Mouse (Mus musculus): ENCODE data around the gene Tcl1.
"Not testable (repeated sequence)": the region's sequence is repeated elsewhere in the genome, so short reads cannot be mapped to it uniquely, and the experiment has no call there.

Tcl1 gene

DNA sequence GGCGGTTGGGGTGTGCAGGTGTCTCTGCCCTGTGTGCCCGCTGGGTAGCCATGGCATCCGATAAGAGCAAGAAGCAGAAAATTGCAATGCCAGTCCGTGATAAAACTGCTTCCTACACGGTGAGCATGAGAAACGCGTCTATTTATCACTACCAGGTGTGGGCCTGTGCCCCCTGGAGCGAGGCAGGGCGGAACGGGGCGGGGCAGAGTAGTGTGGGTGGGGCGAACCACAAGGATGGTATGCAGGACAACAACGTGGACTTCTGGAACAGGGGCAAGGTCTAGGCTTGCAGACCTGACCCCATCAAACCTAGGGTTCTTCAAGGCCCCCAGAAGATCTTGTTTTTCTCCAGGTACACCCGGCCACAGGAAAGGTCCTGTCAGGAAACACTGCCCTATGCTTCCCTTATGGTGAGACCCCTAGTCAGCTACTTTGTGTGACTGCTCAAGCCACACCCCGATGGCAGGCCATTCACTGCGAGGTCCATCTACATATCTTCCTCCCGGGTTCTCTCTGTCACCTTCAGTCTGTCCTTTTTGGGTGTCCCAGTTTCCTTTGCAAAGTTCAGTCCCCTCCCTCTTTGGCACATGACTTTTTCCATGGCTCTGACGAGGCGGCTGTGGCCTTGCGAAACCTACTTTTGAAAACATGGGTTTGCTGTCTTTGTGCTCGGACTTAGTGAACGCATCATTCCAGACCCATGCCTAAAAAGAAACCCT, at the start of gene Tcl1:
Gene Tcl1, minus strand, starts transcription at position 193 of the 719 bp plus-strand sequence.
- no peak for DNase-seq

DNA sequence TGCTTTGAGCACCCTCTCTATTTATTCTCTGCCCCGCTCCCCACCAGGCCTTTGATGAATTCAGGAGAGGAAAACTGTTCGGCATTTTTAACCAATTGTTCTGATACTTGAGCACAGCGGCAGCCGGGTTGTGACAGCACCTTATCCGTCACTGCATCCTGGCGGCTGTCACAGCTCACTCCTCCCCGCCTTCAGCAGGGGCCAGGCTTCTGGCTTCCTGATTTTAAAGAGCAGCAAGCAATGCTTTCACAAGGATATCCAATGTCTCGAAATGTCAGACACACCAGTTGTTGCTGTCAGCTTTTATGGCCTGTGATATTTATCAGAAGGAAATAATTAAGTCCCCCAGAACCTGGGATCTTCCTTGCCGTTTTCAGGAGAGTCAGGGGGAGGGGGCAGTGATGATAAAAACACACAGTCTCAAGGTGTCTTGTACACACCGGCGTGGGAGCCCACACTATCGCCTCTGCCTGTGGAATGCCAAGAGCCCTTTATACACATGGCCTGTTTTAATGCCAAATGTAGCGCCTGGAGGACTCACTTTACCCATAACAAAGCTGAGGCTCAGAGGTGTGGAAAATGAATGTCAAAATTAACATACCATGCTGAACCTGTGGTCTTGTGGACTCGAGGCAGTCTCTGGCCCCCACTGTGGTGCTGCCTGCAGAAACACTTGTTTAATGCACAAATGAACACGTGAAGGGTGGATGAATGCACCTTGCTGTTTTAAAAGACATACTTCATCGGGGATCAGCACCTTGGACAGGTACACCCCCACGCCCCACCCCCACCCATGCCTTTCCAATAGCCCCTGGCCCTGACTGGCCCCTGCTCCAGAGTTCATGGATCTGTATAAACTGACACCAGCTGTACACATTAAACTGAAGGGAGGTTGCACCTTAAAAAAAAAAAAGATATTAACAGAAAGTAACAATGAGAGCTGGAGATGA, 48.7 kb upstream of the Tcl1 start:
- no peak for DNase-seq

GRCm38 (mm10) chr12:105267076-105267475, 44.5 kb upstream of the Tcl1 start:
- no peak for DNase-seq

- DNase-seq = no peak
Measured at GRCm38 (mm10) chr12:105266096-105266495, 43.5 kb upstream of the Tcl1 start.

- no peak for DNase-seq
Measured at GRCm38 (mm10) chr12:105259221-105259620, 36.6 kb upstream of the Tcl1 start.

DNA sequence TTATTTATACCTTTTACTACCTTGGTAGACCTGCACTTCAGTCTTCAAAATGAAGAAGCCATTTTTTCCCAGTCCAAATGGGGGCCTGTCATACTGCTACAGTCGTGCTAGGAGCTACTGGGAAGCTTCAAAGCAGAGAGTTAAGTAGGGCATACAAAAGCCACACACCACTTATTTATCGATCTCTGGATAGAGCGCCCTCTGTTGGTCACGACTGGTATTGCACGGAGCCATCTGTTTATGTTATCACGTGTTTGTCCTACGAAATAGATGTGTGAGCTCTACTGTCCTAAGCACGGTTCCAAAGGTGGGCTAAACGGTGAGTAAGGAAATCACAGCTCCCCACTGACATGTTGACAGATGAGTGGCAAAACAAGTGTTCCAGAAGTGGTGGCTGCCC, 36.2 kb upstream of the Tcl1 start:
- DNase-seq = no peak

- no peak for DNase-seq
Measured at GRCm38 (mm10) chr12:105253796-105254195, 31.2 kb upstream of the Tcl1 start.

GRCm38 (mm10) chr12:105248763-105249233, 26.2 kb upstream of the Tcl1 start:
- DNase-seq = no peak

GRCm38 (mm10) chr12:105239060-105239459, 16.5 kb upstream of the Tcl1 start:
- DNase-seq = no peak

- DNase-seq = no peak
Measured at GRCm38 (mm10) chr12:105235091-105235490, 12.5 kb upstream of the Tcl1 start.

DNA sequence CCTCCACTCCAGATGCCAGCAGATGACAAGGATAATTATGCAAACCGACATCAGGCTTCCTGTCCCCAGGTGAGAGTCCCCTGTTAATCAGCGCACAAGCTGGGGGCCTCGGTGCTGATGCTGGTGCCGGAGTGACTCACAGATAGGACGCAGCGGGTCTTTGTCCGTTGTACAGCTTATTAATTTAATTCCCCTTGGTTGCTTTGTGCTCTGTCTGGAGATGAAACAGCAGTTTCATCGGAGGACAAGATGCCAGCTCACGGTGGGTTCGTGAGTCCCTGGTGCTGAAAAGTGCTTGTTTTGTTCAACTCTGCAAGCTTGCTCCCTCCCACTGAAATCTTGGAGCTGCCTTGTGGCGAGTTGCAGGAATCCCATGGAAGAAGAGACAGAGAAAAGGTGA, 11.8 kb upstream of the Tcl1 start:
- DNase-seq = no peak

GRCm38 (mm10) chr12:105224621-105225320, 2.2 kb upstream of the Tcl1 start:
- DNase-seq = no peak

DNA sequence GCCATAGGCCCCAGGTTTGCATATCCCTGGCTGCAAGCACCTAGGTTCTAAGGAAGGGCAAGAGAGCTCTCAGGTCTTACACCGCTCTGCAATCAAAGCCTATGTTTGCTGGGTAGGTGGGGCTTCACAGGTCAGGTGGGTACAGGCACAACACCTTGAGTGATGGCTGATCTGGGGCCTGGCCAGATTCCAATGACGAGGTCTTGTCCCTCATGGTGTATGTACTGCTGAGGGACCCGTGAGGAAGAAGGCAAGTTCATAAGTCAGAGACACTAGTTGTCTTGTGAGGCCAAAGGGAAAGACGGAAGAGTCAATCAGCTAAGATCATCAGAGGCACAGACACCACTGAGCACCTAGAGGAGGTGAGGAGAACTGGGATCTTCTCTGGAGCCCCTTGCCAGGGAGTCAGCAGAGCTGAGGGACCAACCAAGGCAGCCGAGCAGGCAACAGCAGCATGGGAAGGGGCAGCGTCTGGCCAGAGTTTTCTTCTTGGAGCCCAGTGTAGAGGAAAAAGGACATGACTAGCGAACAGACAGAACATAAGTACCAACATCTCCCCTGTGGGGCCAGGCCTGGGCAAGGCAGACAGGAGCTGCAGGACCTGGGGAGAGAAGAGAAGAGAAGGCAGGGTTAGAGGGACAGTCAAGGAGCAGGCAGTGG, 5.4 kb downstream of the Tcl1 start:
- DNase-seq = no peak

GRCm38 (mm10) chr12:105209231-105209630, 13.4 kb downstream of the Tcl1 start:
- no peak for DNase-seq

- DNase-seq = no peak
Measured at GRCm38 (mm10) chr12:105208441-105208840, 14.2 kb downstream of the Tcl1 start.

- no peak for DNase-seq
Measured at GRCm38 (mm10) chr12:105207071-105207470, 15.5 kb downstream of the Tcl1 start.

DNA sequence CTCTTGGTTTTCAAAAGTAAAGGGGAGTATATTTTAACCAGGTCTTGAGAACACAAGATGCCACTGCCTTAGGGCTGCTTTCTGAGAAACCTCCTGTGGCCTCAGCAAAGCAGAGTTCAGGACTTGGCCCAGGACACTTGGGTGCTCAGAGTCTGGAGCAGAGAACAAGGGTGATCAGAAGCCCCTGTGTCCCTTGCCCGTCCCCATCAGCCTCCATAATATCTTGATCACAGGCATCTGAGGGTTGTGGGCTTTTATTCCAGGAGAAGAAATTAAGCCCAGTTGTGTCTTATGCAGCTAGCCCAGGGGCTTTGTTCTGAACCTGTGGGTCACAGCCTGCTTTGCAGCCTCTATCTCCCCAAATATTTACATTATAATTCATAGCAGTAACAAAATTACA, 20.9 kb downstream of the Tcl1 start, which contains the start of gene Tcl1b4:
Gene Tcl1b4, plus strand, starts transcription at position 301 of the 400 bp plus-strand sequence.
- DNase-seq = not testable (repeated sequence)

- DNase-seq = not testable (repeated sequence)
Measured at GRCm38 (mm10) chr12:105199684-105200497, 22.7 kb downstream of the Tcl1 start.

GRCm38 (mm10) chr12:105190743-105191142, 31.9 kb downstream of the Tcl1 start, which contains the start of gene Tcl1b3:
Gene Tcl1b3, plus strand, starts transcription at chr12:105191043.
- not testable (repeated sequence) for DNase-seq

GRCm38 (mm10) chr12:105188980-105189379, 33.6 kb downstream of the Tcl1 start:
- DNase-seq = not testable (repeated sequence)

- not testable (repeated sequence) for DNase-seq
Measured at GRCm38 (mm10) chr12:105181040-105181644, 41.5 kb downstream of the Tcl1 start.

Data from cerebellum, adult 11-12 months (tissue).